Mouse (Mus musculus): ENCODE data around the gene Cyp2b19.
"Not testable (repeated sequence)": the region's sequence is repeated elsewhere in the genome, so short reads cannot be mapped to it uniquely, and the experiment has no call there.

Cyp2b19 gene

DNA sequence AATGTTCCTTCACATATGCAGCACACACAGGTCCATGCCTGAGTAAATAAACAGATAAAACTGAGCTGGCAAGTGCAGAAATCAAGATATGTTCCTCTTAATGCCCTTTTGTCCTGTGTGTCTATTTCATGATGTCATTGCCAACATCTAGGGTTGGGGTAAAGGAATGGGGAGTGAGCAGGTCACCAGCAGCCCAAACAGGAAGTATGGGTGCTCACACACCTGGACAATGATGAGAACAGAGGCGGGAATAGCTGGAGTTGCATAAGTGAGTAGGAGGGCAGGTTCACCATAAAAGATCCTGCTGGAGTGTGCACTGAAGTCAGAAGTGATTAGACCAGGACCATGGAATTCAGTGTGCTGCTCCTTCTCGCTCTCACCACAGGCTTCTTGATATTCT is at the start of gene Cyp2b19:
Cyp2b19 (plus strand) TSS at position 301 of the 400 bp plus-strand sequence.
- DNase-seq (ENCODE audit: low read depth, low spot score) = no peak

DNA sequence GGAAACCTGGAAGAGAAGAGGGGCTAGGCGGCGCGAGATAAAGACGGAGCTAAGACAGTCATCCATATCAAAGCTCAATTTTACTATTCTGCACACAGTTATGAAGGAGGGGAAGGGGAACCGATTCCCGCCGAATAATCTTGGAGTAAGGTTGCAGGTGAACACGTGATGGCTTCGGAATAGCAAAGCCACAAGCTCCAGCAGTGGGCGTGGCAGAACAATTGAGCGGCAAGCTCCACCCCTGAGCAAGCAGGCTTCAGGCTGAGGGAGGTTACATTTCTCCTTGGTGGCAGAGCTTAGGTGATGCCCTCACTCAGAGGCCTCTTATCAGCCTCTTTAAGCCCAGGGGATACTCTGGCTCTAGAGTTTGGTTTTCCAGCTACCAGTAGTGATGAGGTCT is 45.9 kb upstream of the Cyp2b19 start:
- DNase-seq (ENCODE audit: low read depth, low spot score) = no peak

DNA sequence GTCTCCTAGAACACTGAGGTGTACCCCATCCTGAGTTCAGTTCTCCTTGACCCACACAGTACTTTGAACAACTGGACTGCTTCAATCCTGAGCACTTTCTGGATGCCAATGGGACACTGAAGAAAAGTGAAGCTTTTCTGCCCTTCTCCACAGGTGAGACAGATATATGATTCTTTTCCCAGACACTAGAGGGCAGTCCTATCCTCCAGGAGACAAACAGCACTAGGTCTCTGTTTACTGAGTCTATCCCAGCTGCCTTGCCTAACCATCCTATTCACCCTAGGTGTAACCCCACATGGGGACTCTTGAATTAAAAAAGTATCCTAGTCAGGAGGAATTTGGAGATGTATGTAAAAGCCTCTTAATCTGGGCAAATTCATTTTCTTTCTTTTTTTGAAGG is 18.0 kb upstream of the Cyp2b19 start:
- DNase-seq (ENCODE audit: low read depth, low spot score) = no peak

DNA sequence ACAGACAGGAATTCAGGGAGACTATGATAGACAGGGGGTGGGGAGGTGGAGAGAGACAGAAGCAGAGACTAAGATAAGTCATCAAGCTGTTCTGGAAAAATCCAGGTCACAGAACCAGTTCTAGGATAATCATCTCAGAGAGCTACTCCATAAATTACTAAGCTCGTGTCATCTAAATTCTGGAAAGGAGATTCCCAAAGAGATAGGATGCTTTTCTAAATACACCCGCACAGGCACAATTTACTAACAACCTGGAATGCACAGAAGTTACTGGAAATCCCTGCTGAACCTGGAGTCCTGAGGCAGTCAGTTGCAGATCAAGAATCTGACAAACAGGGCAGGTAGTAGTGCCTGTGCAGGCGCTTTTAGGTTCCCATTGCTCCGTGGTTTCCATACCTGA is 13.0 kb upstream of the Cyp2b19 start:
- no peak for DNase-seq (ENCODE audit: low read depth, low spot score)

DNA sequence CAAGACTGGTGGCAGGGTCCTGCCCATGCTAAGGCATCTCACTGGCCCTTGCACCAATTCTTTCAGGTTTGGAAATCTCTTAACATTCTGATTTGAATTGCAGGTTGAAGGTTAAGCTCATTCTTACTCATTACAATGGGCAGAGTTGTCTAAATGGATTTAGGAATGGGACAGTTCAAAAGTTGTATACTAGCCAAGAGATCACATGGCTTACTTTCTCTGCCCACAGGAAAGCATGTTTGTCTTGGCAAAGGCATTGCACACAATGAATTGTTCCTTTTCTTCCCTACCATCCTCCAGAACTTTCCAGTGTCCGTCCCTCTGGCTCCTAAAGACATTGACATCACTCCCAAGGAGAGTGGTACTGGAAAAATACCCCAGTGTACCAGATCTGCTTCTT is 11.5 kb upstream of the Cyp2b19 start:
- no peak for DNase-seq (ENCODE audit: low read depth, low spot score)

DNA sequence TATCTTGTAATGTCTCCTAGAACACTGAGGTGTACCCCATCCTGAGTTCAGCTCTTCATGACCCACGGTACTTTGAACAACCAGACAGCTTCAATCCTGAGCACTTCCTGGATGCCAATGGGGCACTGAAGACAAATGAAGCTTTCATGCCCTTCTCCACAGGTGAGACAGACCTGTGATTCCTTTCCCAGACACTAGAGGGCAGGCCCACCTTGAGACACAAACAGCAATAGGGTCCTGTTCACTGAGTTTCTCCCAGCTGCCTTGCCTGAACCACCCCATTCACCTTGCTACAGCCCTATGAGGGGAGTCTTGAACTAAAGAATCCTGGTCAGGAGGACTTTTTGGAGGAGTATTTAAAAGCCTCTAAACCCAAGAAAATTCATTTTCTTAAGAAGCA is 10.1 kb downstream of the Cyp2b19 start:
- no peak for DNase-seq (ENCODE audit: low read depth, low spot score)

DNA sequence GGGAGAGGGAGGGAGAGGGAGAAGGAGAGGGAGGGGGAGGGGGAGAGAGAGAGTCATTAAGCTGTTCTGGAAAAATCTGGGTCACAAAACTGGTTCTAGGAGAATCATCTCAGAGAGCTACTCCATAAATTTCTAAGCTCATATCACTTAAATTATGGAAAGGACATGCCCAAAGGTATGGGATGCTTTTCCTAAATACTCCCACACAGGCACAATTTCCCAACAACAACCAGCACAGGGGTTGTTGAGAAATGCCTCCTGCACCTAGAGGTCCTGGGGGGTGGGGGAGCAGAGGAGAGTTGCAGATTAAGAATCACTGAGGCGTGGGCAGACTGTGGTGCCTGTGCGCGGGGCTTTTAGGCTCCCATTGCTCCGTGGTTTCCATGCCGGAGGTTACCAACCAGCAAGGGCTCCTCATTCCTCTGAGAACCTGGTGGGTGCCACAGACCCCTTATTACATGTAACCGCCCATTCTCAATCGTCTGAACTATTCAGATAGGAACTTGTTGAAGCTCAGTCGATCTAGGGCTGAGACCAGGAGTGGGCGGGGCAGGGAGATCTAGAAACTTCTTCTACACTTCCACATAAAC is 13.0 kb downstream of the Cyp2b19 start:
- no peak for DNase-seq (ENCODE audit: low read depth, low spot score)

DNA sequence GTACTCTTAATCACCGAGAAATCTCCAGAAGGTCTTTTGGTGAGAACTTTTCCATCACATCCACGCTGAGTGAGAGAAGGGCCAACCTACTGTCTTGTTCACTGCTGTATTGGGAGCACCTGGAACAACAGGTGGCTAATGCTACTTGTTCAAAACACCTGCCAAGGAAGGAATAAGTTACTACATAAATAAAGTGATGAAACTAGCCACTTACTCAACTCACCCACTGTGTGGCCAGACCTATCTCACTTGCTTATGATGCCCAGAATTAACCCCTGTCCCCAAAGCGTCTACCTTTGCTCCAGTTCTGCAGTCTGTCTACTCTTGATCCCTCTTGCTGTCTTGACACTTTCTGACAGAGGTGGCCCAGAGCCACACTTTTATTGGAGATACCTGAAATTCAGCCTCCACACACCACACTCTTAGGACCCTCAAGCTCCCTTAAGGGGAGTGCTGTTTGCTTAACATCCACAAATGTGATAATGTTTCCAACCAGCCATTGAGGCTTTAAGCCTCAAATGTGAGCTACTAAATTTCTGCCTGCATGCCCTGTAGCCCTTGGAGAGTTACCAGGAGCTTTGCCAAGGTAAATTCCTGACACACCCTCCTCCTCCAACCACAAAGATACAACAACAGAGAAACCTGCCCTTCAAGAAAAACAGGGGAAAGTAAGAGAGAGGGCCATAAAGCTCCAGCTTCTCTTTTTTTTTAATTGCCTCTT is 16.1 kb downstream of the Cyp2b19 start:
- DNase-seq (ENCODE audit: low read depth, low spot score) = no peak

DNA sequence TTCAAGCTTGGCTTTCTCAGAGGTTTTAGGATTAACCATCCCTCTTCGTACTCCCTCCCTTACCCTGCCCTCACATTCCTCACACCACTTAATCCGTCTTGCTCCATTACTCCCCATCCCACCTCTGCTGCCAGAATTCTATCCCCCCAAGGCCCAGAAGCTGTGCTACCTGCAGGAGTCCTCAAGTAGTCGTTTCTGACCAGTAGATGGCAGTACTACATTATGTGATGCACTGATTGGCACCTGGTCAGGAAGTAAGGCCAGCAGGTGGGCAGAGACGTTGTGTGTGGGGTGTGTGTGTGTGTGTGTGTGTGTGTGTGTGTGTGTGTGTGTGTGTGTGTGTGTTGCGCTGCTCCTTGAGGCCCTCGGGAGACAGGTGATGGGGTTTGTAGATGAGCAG is 18.9 kb downstream of the Cyp2b19 start:
- DNase-seq (ENCODE audit: low read depth, low spot score) = no peak

DNA sequence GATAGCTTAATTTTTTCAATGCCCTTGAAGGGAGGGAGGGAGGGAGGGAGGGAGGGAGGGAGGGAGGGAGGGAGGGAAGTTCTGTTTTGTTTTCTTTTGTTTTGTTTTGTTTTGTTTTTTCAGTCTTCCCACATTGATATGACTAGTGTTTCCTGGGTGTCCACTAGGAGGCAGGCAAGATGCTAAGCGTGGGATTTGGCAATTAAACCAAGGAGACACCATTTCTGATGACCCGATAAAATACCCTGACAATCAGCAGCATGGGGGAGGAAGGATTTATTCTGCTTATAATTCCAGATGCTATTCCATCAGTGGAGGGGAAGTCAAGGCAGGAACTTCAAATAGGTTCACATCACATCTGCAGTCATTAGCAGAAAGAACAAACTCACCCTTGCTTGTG is 20.9 kb downstream of the Cyp2b19 start:
- DNase-seq (ENCODE audit: low read depth, low spot score) = no peak

DNA sequence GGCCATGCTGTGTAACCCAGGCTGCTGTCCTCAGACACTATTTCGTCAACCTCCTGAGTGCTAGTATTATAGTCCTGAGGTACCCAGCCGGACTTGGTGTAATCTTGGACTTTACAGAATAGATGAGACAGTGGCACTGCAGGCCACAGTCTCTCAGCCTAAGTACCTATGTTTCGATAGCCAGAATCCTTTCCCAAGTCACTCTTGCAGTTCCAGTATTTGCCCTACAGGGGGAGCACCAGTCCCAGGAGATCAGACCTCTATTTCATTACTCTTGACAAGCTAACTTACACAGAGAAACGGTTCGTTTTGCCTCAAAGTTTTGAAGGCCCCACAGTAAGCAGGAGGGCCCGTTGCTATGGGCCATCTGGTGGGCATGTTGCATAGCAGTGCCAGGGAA is 21.5 kb downstream of the Cyp2b19 start:
- no peak for DNase-seq (ENCODE audit: low read depth, low spot score)

DNA sequence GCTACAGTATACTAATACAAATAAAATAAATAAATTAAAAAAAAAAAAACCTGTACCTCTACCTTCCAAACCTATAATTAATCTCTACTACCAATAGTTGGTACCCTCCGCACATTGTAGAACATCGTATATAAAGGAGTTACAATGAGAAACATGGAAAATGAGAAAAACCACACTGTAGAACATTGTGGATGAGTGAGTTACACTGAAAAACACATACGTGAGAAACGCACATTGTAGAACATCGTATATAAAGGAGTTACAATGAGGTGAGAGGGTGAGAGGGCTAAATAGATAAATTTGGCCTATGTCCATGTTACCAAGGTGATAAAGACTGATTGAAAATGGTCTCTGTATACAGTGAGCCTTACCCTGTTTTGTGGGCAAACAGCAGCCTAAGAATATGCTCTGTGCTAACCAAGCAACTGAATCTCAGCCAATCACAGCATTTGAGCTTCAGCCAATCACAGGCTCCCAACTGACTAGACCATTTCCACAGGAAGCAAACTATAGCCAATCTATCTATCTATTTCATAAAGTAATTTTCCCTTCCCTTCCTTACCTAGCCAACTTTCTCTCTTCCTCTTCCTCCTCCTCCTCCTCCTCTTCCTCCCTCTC is 23.0 kb downstream of the Cyp2b19 start:
- DNase-seq (ENCODE audit: low read depth, low spot score) = no peak

DNA sequence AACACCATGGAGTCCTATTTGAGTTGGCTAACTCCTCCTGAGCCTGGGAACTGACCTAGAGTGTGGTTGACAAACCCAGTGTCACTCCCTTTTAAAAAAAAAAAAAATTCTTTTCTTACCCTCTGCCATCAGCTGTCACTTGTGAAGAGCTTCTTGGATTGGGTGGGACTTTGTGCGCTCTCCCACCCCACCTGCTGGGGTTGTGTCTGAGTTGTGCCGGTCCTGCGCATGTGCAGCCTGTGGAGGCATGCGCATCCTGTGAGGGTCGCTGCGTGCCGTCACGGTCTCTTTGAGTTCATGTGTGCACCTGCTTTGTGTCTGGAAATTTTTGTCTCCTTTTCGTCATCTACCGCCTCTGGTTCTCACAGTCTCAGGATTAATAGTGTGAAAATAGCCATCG is 23.6 kb downstream of the Cyp2b19 start:
- no peak for DNase-seq (ENCODE audit: low read depth, low spot score)

DNA sequence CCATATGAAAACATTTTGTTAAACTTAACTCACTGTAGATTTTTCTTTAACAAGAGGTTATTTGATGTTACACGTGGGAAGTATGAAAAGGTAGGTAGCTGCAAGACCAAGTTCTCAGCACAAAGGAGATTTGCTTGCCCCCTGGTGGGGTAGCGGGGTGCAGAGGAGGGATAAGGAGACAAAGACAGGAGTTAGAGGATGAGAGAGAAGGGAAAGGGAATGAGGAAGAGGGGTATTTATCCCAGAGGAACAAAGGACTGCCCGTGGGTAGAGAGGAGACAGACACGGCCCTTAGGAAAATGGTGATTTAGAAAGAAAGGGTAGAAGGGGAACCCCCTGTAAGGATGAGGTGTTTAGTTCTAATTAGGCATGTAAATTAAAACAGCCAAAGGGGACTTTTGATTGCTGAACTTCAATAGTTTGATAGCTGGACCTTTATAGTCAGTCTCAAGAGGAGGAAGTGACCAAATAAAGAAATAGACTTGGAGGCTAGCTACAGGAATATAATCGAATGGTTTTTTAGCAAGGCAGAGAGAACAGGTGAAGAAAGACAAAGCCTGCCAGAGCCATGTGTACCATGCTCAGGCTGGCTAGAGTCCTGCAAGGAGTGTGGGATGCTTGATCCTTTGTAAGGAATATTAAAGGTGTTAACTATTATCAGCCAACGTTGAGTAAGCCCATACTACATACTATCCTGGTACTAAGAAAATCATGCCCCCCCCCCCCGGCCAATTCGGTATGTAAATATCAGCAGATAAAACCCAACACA is 24.2 kb downstream of the Cyp2b19 start:
- DNase-seq (ENCODE audit: low read depth, low spot score) = no peak

DNA sequence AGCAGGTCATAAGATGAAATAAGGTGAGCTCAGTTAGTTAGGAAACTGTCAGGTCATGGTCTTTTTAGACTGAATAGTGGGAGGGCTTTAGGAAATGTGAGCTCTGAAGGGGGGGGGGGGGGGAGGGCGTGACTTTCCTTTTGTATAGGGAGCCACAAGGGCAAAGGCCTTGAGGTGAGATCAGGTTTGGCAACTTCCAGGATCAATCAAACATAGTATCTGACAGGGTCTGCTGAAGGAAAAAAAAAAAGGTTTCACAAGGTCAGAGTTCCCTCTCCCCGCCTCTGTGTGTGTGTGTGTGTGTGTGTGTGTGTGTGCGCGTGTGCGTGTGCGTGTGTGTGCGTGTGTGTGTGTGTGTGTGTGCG is 24.8 kb downstream of the Cyp2b19 start:
- DNase-seq (ENCODE audit: low read depth, low spot score) = no peak

DNA sequence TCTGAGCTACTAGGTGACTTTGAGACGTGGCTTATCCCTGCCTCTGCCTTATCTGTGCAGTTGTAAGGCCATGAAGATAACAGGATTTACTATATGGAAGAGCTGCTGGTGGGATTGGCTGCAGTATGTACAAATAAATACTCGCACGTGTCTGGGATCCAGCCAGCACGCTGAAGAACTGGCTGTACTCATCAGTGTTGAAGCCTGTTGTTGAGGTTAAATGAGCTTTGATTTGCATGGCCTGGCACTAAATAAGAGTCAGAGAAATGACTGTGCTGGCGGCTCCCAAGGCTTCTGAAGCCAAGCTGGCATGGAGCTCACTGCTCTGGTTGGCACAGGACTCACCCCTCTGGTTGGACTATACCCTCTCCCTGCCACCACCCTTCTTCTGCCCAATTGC is 26.2 kb downstream of the Cyp2b19 start:
- DNase-seq (ENCODE audit: low read depth, low spot score) = no peak

DNA sequence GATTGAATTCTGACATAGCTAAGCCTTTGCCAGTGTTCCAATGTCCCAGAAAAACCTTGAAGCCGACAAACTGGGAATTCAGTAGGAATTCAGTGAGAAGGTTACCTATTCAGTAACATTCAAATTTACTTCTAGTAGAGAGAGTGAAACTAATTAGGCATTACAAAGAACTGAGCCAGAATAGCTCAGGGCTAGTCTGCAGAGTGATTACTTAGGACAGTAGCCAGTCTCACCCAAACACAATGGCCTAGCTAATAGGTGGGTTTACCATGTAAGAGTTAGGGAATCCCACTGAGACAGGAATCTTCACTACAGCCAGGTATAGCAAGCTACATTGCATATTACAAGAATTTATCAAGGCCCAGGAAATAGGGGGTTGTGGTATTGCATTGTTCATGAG is 29.1 kb downstream of the Cyp2b19 start:
- DNase-seq (ENCODE audit: low read depth, low spot score) = not testable (repeated sequence)

DNA sequence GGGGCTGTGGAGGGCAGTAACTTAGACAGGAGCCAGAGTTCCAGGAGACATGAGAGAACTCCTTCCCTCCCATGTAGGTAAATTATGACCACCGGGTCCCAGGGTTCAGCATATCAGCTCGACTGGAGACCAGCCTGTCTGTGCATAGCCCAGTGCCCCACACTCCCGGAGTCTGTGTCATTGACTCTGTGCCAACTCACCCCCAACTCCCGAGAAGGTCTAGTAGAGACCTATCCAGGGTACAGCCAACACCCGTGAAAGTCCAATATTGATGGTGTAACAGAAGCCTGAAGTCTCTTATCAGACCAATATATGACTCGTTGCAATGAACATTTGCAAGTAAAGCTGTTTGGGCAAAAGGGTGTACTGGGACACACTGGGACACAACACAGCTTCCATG is 33.0 kb downstream of the Cyp2b19 start:
- no peak for DNase-seq (ENCODE audit: low read depth, low spot score)

DNA sequence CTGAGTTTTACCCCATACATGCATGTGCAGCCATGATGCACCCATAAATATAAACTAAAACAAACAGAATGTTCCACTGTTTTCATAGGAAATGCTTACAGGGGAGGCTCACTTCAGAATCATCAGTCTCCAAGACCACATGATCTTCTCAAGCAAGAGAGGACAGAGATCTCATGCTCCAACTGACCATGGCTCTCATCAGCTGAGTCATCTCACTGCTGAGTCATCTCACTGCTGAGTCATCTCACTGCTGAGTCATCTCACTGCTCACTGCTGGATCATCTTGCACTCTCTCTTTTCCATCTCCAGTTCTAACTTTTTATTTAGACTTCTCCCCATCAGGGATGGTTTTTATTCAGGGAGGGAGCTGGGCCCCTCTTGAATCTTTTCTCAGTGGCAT is 43.2 kb downstream of the Cyp2b19 start:
- no peak for DNase-seq (ENCODE audit: low read depth, low spot score)

DNA sequence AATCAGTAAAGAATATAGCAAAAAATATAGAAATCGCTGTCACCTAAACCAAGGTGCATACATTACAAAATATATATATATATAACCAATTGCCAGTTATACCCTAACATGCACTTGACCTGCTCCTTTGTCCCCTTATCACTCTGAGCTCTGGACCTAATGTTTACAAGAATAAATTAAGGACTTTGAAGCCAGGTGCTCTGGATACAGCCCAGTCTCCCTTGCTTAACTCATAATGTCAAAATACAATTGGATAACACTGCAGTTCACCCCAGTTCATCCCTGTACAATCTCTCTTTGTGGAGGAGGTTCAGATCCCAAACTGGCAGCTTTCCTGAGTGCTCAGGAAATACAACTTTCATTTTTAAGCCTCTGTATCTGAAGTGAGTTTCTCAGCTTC is 44.1 kb downstream of the Cyp2b19 start:
- no peak for DNase-seq (ENCODE audit: low read depth, low spot score)

DNA sequence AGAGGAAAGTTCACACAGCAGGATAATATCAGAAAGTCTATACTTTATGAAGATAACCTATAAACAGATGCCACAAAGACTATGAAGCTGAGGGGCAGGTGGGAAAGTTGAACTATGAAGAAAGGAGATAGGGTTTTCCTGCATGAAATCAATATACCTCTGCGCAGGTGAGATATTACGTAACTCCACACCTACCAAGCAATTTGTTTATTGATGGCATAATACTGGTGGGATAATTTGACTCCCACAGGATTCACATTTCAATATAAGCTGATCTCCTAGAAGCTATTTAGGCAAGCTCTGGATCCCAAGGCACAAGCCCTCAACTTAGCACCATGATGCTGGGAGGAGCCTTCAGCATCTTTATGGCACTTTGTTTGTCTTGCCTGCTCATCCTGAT is 51.6 kb downstream of the Cyp2b19 start, which contains the start of gene Cyp2g1:
Cyp2g1 (plus strand) TSS at position 301 of the 400 bp plus-strand sequence.
- DNase-seq (ENCODE audit: low read depth, low spot score) = no peak
